Mouse (Mus musculus) heart, postnatal 0 days (tissue): ENCODE results near the gene Mllt10. TPM values are rescaled to one million over a fixed set of nuclear protein-coding genes. Genes with fewer than 3 reads are reported as not detected.

Experiments
- ATAC-seq: fragments of 200-750 bp; cut with Nextera tagmentation; 2 replicates; pipeline ENCODE4 v1.8.0; 2017; ENCODE audit warnings: low read depth, moderate number of reproducible peaks, moderate library complexity; ENCODE audit not compliant: insufficient read depth
- DNase-seq: peaks from one replicate; pipeline ENCODE4 v3.0.0-alpha.2; 2016; ENCODE audit warnings: low spot score
- H3K27ac ChIP-seq: fragments of 300-500 bp; sonication (generic); 2 replicates; pipeline ENCODE4 v1.5.1; 2014; ENCODE audit warnings: low read depth, mild to moderate bottlenecking
- H3K27me3 ChIP-seq: fragments of 300-500 bp; sonication (generic); 2 replicates; pipeline ENCODE4 v1.6.1; 2014; ENCODE audit warnings: low read length, mixed read lengths; ENCODE audit not compliant: control insufficient read depth, insufficient read depth
- H3K36me3 ChIP-seq: fragments of 300-500 bp; sonication (generic); replicated peaks from 2 replicates; pipeline ENCODE4 v1.6.1; 2014; ENCODE audit warnings: low read length, mixed read lengths; ENCODE audit not compliant: control insufficient read depth, insufficient read depth
- H3K4me1 ChIP-seq: fragments of 300-500 bp; sonication (generic); 2 replicates; pipeline ENCODE4 v1.6.1; 2014; ENCODE audit warnings: antibody characterized with exemption; ENCODE audit not compliant: control insufficient read depth, insufficient read depth
- H3K4me2 ChIP-seq: fragments of 300-500 bp; sonication (generic); 2 replicates; pipeline ENCODE4 v1.6.1; 2014; ENCODE audit warnings: low read depth, mild to moderate bottlenecking, low read length, moderate library complexity
- H3K4me3 ChIP-seq: fragments of 300-500 bp; sonication (generic); 2 replicates; pipeline ENCODE4 v1.5.1; 2014; ENCODE audit warnings: low read depth, low read length
- H3K9ac ChIP-seq: fragments of 300-500 bp; sonication (generic); replicated peaks from 2 replicates; pipeline ENCODE4 v1.6.1; 2014; ENCODE audit warnings: low read depth, low read length, mixed read lengths
- H3K9me3 ChIP-seq: fragments of 300-500 bp; sonication (generic); replicated peaks from 2 replicates; pipeline ENCODE4 v1.6.1; 2016; ENCODE audit warnings: low read length; ENCODE audit not compliant: control insufficient read depth
- CTCF ChIP-seq: IDR thresholded peaks from 2 replicates; pipeline ENCODE4 v1.5.1; 2016; ENCODE audit warnings: antibody characterized with exemption, control low read depth, low read depth
- EP300 ChIP-seq: IDR thresholded peaks from 2 replicates; pipeline ENCODE4 v1.6.1; 2016; ENCODE audit warnings: antibody characterized with exemption, low read depth
- WGBS: fragments of 180-500 bp; shearing (Covaris S2); extraction: QIAGEN DNeasy Blood & Tissue Kit; methylation state at CpG from one replicate; pipeline ENCODE4 v1.1.7; 2014; 5-methylcytosine and 5-hydroxymethylcytosine counted together
- polyA plus RNA-seq: library from polyadenylated mRNA; unstranded; fragments of >200 nt; fragmentation: Nextera tagmentation; extraction: Ambion mirVana; gene quantifications from 2 replicates; pipeline ENCODE4 v1.2.1, GENCODE M21; 2015
- total RNA-seq: library from RNA; depleted of rRNA; stranded (reverse); fragments of >200 nt; gene quantifications from 2 replicates; pipeline ENCODE4 v1.2.3, GENCODE M21; 2014; ENCODE audit warnings: low replicate concordance

The Mllt10 gene
- total and polyA plus RNA-seq, 2 experiments from 2014 or later = 22.1 to 25.6 TPM

- Histone ChIP-seq H3K27ac (no peak overlapping the region), H3K36me3 (no peaks in the 10 kb centered on the region), H3K4me2 (no peak overlapping the region), H3K9me3 (no peaks in the 10 kb centered on the region), H3K9ac (no peak overlapping the region), H3K4me3 (no peak overlapping the region), H3K27me3 (no peaks in the 10 kb centered on the region), H3K4me1 (peaks cover 25% of the 10 kb centered on the region)
- ATAC-seq = no peak
- no peak for DNase-seq
- WGBS = 88% methylated on average over 3 of the region's 3 CpGs
- TF ChIP-seq EP300 (no peak), CTCF (no peak)
Observed at GRCm38 (mm10) chr2:18051831-18052170, 3.2 kb upstream of the Mllt10 start.

DNA sequence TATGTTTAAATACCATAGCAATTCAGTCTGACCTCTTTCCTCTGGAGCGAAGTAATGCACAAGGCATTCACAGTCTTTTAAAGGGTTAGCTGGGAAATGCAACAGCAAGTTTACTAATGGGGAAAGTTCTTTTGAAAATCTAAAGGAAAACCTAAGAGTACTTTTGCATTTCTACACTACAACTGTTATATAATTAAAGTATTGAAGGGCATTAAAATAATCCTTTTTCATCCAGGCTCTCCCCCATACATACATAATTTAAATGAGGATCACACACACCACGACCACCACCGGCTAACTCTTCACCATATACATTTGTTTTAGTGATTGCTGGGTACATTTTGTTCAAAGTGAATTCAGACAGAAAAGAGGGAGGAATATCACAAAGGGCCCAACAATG, 2.5 kb upstream of the Mllt10 start:
- DNase-seq (no peak), ATAC-seq (no peak)
- Histone ChIP-seq H3K27me3 (no peaks in the 10 kb centered on the region), H3K9ac (no peak overlapping the region), H3K27ac (no peak overlapping the region), H3K4me3 (no peak overlapping the region), H3K4me1 (peaks cover 25% of the 10 kb centered on the region), H3K4me2 (no peak overlapping the region), H3K36me3 (no peaks in the 10 kb centered on the region), H3K9me3 (no peaks in the 10 kb centered on the region)
- 88% methylated on average over 3 of the region's 3 CpGs for WGBS
- TF ChIP-seq EP300 (no peak), CTCF (no peak)

DNA sequence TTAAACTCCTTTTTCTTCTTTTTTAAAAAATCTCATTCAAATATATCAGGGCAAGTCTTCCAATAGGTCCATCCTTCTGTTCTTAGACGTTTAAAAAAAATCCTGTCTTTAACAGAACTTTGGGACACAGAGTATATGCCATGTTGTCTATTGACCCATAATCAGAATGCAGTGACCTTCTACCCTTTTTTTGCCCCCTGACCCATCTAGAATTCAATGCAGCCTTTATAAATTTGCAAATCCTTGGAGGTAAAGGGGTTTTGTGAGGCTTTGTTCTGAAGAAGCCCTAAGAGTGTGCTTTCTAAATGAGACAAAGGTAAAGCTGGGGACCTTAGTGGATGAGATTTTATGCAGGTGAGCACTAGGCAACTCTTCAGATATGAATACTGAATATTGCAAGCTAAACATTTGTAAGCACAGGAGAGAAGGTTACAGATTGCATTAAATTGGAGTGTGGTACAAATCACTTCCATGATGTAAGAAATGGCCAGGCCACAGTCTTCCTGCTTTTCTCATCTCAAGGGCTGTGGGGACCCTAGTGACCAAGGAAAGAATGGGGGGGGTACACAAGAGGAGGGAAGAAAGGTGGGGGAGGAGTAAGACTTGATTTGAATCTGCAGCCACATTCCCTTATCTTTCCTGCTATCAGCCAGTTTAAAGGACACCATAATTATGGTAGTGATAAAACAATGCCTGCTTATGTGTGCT, 1.6 kb upstream of the Mllt10 start:
- 83% methylated on average over 1 of the region's 1 CpGs for WGBS
- peaks cover 25% of the 10 kb centered on the region for H3K4me1 ChIP-seq

DNA sequence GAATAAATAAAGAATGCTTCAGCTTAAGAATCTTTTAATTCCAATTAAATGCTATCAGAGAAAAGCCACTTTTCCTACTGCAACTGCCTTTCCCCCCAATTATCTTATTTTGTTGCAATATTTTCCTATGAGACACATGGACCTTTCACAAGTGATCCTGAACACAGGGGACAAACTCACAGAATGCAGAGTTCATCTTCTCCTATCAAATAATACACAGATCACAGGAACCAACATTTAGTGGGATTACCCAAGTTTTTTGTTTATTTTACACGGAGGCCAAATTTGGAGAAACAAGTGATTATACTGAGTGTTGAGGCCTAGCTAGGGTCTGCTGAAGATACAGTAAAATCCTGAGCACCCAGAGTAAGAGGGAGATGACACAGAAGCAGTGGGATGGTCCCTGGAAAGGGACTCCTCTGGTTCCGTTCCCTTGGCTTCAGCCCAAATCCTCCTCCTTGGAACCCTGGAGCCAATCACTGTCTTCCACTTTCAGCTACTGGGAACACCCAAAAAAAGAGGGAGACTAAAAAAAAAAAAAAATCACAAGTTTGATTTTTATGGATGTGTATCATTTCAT, 996 bp upstream of the Mllt10 start:
- Histone ChIP-seq H3K4me2 (peak overlapping the region; percentile 76; the same call in 1 of the 2 replicates), H3K36me3 (no peaks in the 10 kb centered on the region), H3K27ac (peak overlapping the region; percentile 99; the same call in 1 of the 2 replicates), H3K9ac (0 out of 2 replicates have a peak overlapping the region, but pooled peaks have one; percentile 92), H3K4me1 (peaks cover 31% of the 10 kb centered on the region), H3K9me3 (no peaks in the 10 kb centered on the region), H3K4me3 (no peak overlapping the region), H3K27me3 (no peaks in the 10 kb centered on the region)
- TF ChIP-seq EP300 (no peak), CTCF (no peak)
- ATAC-seq (no peak), DNase-seq (peak; percentile 70)
- WGBS = 30% methylated on average over 2 of the region's 2 CpGs

More for the DNA sequence above, 1.6 kb upstream of the Mllt10 start:
- DNase-seq (peak; percentile 4), ATAC-seq (no peak)
- H3K27me3 ChIP-seq = no peaks in the 10 kb centered on the region
- H3K4me2 ChIP-seq = no peak overlapping the region
- H3K27ac ChIP-seq = no peak overlapping the region
- H3K9me3 ChIP-seq = no peaks in the 10 kb centered on the region
- no peak overlapping the region for H3K4me3 ChIP-seq
- no peak for TF ChIP-seq CTCF
- no peak for TF ChIP-seq EP300
- H3K36me3 ChIP-seq = no peaks in the 10 kb centered on the region
- H3K9ac ChIP-seq = no peak overlapping the region

- WGBS = under 1% methylated on average over 47 of the region's 66 CpGs
- TF ChIP-seq CTCF (no peak), EP300 (peak; percentile 61; the same call in 1 of the 2 replicates)
- peak overlapping the region; percentile 76 for H3K4me2 ChIP-seq
Observed at GRCm38 (mm10) chr2:18055929-18056785, 1.1 kb downstream of the Mllt10 start.

More at GRCm38 (mm10) chr2:18055929-18056785, 1.1 kb downstream of the Mllt10 start:
- H3K27ac ChIP-seq = peak overlapping the region; percentile 99
- H3K36me3 ChIP-seq = no peaks in the 10 kb centered on the region
- no peaks in the 10 kb centered on the region for H3K27me3 ChIP-seq
- no peaks in the 10 kb centered on the region for H3K9me3 ChIP-seq
- DNase-seq (peak; percentile 92), ATAC-seq (peak; percentile 87)
- H3K4me3 ChIP-seq = peak overlapping the region; percentile 75
- H3K9ac ChIP-seq = peak overlapping the region; percentile 92
- H3K4me1 ChIP-seq = peaks cover 20% of the 10 kb centered on the region; the same call in 1 of the 2 replicates
